Mouse (Mus musculus) hindlimb bud, embryonic 11.5 days (tissue): Measurements from ENCODE around the gene Cacna2d3.

ENCODE experiments used
- DNase-seq: peaks from one replicate; pipeline ENCODE4 v3.0.0-alpha.2; 2012; ENCODE audit warnings: low read depth, low spot score; ENCODE audit errors: extremely low spot score

The Cacna2d3 gene

DNA sequence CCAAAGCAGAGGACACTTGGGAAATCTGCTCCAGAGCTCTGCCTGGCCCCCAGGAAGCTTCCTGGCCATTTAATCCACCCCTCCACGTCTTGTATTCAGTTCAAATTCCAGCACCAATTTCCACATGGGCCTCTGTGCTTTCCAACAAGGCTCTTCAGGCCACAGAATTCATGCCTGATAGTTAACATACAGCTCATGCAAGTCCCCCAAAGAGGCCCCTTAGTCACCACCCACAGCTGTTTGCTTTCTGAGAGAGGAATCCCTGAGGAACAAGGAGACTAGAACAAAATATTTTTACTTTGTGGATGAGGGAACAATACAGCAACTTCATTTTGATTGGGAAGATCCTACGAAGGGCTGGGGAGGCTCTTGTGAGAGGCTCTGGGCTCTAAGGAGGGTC is 444.0 kb downstream of the Cacna2d3 start:
- no peak for DNase-seq

DNA sequence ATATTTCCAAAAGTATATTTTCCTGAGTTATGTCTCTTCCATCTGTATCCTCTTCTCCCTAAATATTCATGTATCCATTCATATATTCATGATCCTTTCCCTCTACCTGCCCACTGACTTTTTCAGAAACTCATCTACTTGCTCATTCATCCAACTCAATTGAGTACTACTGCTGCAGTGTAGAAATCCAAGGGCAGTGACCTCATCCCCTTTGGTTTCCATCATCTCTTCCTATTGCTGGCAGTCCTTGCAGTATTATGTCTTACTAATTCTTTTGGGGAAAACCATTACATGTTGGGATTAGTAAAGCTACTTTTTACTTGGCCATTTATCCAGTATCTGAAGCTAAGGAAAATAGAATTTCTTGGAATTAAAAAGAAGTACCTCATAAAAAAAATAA is 447.8 kb downstream of the Cacna2d3 start:
- DNase-seq, result no peak

DNA sequence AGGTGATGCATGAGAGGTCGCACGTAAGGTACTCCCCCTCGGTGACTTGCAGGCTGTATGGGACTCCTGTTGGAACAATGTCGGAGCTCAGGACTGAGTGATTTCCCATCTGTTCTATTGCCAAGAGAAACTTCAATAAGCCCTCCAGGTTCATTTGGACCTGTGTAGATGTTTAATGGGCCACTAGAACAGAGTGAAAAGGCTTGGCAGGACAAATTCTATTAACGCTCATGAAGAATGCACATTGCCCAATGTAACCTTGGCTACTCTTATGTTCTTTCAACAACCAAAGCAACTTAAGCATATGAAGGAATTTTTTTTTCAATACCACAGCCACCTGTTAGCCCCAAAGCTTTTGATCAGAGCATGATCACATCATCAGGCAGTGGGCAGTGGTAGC is 451.1 kb downstream of the Cacna2d3 start:
- DNase-seq, result no peak

DNA sequence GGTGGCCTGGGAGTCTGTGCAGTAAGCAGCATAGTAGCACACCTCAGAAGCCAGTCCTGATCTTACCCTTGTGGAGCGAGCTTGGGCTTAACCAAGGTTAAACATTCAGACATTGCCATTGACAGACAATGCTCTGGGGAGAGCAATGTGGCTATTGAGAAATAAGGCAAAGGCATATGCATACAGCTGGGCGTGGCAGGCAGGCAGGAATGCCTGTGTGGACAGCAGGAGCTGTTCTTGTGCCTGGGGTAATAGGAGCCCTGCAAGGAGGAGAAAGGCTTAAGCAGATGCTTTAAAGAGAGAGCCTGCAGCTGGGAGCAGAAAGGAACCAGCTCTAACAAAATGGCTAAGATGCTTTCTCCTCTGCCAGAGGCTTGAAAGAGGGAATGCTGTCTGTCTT is 451.8 kb downstream of the Cacna2d3 start:
- no peak for DNase-seq

DNA sequence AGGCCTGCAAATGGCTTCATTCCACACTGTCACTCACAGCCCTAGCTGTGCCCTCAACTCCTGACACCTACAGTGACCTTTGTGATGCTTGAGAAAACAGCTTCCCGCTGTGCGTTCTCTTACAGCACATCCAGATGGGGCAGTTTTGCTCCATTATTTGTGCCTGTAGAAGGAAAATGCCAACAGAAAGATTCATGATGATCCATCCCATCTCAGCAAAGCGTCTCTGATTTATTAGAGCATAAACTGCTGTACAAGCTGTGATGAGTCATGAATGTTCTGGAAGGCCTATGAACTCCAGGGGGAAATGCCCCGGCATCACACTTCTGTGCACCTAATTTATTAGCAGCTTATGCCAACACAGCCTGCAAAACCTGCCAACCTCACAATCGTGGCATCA is 453.1 kb downstream of the Cacna2d3 start:
- no peak for DNase-seq

GRCm38 (mm10) chr14:29267233-29267874 is 454.3 kb downstream of the Cacna2d3 start:
- peak; percentile 12 for DNase-seq

DNA sequence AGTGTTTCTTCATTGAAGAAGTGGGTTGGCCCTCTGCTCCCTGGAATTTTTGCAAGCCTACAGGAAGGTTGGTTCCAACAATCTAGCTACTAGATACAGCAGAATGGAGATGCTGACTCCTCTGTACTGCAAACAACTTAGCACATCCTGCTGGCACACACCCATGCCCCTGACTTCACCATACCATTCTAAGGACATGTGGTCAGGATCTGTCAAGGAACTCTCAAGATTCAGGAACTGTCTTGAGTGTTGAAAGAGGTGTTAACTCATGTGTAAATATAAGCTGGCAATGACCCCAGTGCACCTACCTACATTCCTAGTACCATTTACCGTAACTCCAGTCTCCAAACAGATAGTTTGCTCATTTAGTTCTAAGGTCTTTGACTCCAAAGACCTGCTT is 461.0 kb downstream of the Cacna2d3 start:
- DNase-seq, result no peak

- DNase-seq, result no peak
Observed at GRCm38 (mm10) chr14:29243516-29243915, 478.1 kb downstream of the Cacna2d3 start.

DNA sequence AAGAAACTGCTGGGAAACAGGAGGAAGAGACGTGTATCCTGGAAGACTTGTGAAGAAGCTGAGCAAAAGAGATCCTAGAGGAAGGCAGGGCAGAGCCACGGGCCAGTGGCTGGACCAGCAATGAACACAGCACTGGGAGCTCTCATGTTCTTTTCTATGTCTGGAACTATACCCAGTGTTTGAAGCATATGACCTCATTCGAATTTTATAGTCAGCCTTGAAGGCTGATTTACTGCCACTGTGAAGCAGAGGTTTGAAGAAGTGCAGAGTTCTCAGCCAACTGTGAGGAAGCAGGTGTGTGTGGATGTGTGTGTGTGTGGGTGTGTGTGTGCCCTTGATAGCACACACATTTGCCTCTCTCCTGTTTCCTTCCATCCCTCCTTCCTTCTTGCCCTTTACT is 483.2 kb downstream of the Cacna2d3 start:
- peak; percentile 12 for DNase-seq

DNA sequence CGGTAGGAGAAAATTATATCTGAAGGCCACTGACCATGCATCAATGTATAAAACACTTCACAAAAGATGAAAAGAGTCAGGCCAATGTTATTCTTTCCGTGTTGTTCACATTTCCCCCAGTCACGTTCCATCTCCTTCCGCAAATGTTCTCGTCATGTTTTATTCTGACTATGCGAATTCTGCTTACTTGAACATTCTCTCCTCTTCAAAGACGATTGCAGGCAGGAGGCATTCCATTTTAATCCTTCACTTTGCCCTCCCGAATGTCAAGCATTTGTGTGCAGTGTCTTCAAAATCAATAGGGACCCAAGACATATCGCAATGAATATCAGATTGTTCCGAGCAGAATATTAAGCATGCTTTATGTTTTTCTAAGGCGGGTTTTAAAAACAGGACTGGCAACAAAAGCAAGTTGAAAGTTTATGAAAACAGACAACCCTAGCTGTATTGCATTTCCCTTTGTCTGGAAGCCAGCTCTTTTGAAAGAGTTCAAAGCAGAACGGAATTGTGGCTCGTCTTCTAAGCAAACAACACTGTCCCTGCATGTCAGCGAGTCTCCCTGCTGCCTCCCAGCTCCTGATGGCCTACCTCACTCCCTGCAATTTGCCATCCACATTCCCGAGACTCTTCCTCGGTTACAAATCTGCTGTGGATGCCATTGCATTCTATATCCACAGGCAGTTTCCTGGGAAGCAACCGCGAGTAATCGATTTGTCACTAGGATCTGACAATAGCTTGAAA is 492.5 kb downstream of the Cacna2d3 start:
- DNase-seq, result no peak

- DNase-seq, result no peak
Observed at GRCm38 (mm10) chr14:29228471-29228870, 493.2 kb downstream of the Cacna2d3 start.

DNA sequence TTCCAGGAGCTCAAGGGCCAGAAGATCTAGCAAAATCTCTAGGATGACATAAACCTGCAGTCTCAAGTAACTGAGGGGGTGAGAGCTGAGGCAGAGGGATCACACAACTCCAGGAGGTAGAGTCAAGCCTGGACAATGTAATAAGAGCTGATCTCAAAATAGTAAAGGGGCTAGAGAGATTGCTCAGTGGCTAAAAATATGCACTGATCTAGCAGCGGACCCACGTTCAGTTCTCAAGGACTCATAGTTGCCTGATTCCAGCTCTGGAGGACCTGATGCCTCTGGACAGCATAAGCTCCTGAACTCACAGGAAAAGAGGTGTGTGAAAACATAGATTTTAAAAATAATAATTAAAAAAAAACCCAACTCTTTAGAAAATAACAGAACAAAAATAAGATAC is 493.7 kb downstream of the Cacna2d3 start:
- no peak for DNase-seq

DNA sequence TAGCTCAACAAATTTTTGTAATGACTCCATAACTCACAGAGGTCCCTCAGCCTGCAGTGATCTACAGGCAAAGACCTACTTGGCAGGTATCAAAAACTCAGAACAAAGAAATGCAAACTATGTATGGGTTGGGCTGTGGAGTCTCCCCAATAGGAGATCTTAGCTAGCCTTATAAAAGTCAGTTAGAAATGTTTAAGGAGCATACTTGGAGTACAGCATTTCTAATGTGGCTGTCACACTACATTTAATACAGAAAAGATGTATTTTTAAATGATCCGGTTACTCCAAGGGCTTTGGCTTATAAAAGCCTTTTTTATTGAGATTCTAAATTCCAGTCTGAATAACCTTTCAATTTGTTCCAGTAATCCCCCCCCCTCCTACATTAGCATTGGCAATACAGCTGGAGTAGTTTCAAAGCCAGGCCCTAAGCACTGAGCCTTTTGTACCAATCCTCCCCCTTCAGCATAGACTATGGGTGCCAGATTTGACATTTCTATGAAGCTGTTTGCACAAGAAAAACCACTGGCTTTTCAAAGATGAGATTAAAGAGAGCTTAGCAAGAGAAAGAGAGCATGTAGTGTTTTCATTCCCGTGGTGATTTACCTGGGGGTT is 495.8 kb downstream of the Cacna2d3 start:
- no peak for DNase-seq

DNA sequence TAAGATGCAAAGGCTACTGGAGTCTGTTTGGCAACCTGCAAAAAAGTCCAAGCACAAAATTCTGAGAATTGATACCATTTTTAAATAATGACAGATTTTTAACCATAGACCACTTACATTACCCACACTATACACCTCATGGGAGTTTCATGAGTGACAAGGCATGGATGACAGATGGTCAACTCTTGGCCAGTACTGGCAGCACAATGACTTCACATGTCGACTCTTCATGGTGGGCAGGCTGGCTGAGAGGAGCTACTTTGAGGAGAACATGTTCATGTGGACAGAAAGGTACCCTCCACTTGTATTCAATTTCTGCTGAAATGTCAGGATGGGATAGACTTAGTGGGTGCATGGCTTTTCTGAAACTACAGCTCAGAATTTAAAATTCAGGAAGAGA is 498.7 kb downstream of the Cacna2d3 start:
- no peak for DNase-seq

DNA sequence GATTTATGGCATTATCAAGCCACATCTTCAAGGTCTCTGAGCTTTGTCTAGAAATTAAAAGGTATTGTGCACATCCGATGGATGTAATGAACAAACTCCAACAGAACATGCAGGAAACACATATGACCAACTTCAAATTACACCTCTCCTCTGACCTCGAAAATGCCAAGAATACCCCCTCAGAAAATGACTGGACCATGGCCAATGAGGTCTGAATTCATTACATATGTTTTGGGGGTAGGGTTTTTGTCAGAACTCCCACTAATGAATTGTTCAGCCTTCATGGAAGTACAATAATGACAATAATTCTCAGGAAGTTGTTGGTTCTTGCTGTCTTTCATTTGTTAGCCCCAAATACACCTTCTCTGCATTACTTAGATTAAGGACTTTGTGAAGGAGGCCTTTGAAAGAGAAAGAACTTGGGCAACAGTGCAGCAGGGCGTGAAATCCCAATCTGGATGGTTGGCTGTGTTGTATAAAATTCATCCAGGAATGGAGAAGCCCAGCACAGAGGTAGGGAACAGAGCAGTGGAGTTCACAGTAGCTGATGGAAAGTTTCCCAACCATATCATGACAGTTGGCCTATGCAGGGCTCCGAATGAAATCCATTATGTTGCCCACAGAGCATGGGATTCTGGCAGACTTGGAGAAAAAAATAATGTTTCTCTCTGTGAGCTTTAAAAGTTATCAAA is 499.3 kb downstream of the Cacna2d3 start:
- no peak for DNase-seq

- no peak for DNase-seq
Observed at GRCm38 (mm10) chr14:29216106-29216505, 505.6 kb downstream of the Cacna2d3 start.

DNA sequence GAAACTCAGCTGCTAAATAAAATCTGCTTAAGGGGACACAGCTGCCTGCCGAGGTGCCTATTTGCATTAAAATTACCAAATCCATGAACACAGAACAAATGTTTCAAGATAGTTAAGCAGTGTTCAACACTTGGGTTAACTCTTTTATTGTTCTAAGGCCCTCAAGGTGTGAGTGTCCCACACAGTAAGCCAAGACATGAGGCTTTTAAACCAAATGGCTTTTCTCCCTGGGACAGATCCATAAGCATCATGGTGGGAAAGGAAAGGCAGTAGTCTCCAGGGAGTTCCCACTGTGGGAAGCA is 516.7 kb downstream of the Cacna2d3 start:
- no peak for DNase-seq

- no peak for DNase-seq
Observed at GRCm38 (mm10) chr14:29204236-29204966, 517.3 kb downstream of the Cacna2d3 start.

- no peak for DNase-seq
Observed at GRCm38 (mm10) chr14:29196171-29196570, 525.5 kb downstream of the Cacna2d3 start.

GRCm38 (mm10) chr14:29191426-29191825 is 530.2 kb downstream of the Cacna2d3 start:
- DNase-seq, result no peak

DNA sequence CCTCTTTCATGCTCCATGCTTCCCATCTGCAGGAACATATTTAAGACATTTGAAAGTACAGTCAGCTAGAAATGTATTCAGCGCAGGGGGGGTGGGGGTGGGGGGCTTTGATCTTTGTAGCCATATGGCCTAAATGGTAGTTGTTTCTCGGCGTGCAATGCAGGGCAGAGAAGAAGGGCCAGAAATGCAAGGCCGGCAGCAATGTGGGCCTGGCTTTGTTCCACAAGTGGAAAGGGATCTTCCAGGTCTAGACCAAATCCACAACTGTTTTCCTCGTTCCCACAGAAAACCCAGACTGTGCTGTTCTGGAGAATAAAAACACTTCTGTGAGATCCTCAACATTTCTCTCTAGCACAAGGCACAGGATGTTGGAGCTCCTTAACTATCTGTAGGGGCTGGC is 537.9 kb downstream of the Cacna2d3 start:
- DNase-seq, result no peak
